Mouse (Mus musculus): Measurements from ENCODE around the gene Tmem238. TPM values are rescaled to one million over a fixed set of nuclear protein-coding genes. Genes with fewer than 3 reads are reported as not detected.

Gene Tmem238
- total RNA-seq, 4 experiments from 2014 or later: 2.2 to 5.5 (median 5.0) TPM

DNA sequence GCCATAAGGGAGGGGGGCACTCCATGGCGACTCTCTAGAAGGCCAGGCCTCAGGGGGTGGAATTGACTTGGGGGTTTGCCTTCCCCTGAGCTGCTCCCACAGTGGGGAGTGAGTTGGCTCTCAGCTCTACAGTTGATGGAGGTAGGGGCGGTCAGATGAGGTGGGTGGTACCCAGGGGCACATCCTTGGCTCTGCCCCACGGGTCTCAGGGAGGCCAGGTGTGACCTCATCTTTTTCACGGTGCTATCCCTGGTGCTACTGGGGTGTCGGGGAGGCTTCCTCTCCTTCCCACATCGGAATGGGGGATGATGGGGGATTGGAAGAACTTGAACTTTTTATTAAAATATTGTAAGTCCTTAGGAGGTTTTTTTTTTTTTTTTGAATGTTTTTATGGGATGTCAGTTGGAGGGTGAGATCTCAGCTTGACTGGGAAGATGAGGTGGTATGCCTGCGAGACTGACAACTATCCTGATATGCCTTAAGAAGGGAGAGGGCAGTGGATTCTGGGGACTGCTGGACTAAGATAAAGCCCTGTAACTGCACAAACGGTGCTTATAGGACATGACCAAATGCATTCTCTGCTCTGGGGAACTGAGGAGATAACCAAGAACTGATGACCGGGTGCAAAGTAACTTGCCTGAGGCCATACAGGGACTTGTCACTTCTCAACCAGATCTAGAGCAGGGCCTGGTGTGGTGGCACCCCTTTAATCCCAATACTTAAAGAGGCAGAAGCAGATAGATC, 42.1 kb downstream of the Tmem238 start:
- no peak for DNase-seq (ENCODE audit: low spot score)

DNA sequence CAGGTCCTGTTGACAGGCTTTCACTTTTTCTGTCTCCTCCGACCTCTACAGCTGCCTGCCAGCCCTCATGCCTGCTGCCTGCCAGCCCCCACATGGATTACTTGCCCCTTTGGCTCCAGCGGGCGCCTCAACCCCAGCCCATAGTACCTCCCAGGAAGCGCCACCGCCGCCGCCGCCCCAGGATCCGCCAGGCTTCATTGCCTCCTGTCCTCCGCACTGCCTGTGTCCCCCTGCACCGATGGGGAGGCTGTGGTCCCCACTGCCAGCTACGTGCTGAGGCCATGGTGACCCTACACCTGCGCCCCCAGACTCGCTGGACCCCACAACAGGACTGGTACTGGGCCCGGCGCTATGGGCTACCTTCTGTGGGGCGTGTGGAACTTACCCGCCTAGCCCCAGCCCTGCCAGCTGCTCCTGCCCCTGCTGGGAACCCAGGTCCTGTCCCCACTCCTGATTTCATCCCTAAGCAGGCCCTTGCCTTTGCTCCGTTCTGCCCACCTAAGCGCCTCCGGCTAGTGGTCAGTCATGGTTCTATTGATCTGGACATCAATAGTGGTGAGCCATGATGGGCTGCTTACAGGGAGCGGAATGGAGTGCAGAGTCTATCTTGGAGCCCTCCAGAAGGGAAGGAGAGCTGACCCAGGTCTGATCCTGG, 43.0 kb downstream of the Tmem238 start:
- DNase-seq (ENCODE audit: low spot score): no peak

DNA sequence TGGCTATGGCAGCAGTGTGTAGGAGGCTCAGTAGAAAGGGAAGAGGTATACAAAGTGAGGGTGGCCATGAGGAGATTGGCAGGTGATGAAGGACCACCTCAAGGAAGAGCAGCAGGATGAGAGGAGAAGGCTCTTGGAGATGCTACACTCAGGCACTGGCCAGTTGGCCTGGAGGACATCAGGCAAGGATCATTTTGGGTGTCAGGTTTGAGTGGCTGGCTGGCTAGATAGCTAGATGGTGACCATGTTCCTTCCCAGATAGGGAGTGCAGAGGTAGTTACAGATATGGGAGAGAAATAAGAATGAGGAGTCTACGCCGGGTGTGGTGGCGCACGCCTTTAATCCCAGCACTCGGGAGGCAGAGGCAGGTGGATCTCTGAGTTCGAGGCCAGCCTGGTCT, 44.6 kb downstream of the Tmem238 start:
- DNase-seq (ENCODE audit: low spot score): no peak

DNA sequence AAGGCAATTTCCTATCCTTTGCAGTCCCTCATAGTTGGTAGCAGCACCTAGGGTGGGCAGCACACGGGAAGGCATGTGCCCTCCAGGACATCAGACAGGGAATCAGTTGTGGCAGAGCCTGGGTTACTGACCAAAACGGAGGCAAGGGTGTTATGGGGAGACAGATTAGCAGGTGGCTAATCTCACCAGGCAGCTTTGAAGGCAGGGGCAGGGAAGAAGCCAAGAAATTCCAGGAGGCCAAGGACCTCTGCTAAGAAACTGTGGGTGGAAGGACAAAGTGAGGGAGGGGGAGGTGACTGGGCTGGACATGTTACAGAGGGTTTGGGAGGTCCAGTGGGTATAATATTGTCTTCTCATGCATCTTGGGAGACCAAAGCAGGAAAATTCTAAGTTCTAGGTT, 46.1 kb downstream of the Tmem238 start:
- no peak for DNase-seq (ENCODE audit: low spot score)

DNA sequence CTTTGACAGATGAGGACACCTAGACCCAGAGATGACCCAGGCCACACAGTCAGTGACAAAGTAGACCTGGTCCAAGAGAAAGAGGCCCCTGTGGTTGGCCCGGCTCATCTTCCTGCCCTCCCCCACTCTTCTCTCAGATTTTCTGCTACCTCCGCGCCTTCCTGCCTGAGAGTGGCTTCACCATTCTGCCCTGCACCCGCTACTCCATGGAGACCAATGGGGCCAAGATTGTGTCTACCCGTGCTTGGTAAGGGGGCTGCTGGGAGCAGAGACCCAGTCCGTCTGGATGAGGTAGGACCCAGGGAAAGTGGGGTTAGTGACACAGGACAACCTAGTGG, 47.0 kb downstream of the Tmem238 start:
- DNase-seq (ENCODE audit: low spot score): no peak

DNA sequence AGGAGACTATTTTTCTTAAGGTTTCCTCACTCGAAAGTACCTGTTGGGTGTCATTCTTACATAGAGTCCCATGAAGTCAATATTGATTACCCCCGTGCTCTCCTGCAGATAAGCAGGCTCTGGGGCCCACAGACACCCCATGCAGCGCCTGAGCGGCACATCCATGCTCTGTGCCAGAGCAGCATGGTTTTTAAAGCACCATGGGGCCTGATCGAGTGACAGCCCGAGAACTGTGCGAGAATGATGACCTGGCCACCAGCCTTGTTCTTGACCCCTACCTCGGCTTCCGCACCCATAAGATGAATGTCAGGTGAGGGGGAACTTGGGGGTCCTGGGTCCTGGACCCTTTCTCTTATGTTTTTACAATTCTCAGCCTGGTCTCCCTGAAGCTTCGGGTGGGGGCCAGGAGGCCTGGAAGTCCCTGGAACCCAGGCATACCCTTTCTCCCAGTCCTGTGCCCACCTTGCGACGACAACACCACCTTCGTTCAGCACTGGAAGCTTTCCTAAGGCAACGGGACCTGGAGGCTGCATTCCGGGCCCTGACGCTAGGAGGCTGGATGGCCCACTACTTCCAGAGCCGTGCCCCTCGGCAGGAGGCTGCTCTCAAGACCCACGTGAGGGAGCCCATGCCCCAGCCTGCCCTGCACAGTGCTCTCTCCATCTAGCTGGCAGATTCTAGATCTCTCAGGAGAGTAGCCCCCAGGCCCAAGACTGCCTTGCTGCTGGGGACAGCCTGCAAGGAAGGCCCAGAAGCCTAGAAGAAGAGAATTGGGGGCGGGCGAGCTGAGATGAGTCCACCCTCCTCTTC, 47.6 kb downstream of the Tmem238 start:
- no peak for DNase-seq (ENCODE audit: low spot score)

DNA sequence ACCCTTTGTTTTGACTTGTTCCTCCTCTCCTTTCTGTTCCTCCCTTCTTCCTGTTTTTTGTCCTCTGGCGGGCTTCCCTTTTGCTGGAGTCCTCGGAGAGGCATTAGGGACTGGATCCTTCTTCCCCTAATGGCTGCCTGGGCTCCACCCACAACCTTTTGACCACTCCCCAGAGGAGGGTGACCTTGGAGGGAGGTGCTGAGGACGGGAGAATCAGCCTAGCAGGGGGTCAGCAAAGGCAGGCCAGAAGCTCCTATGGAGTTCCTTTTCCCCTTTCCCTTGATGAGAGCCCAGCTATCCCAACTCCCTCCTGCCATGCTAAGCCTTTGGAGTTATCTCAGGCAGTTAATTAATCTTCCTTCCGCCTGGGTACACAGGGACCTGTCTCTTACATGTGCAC, 48.3 kb downstream of the Tmem238 start:
- DNase-seq (ENCODE audit: low spot score): peak; percentile 60

DNA sequence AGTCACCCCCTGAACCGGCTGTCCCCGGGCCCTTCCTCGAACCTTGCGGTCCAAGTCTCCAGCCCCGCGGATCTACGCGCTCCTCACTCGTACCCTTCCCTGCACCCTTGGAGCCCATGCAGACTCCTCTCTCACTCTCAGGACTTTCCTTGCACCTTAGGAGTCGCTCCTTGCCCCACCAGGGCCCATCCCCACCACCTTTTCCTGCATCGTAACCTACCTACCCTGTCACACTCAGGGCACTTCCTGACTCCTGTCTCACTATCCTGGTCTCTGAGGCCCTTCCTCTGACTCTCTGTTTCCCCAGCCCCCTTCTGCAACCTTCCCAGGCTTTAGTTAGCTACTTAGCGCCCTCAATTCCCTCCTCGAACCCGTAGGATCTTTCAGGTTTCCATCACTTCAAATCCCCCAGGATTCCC, 49.1 kb downstream of the Tmem238 start:
- DNase-seq (ENCODE audit: low spot score): no peak

DNA sequence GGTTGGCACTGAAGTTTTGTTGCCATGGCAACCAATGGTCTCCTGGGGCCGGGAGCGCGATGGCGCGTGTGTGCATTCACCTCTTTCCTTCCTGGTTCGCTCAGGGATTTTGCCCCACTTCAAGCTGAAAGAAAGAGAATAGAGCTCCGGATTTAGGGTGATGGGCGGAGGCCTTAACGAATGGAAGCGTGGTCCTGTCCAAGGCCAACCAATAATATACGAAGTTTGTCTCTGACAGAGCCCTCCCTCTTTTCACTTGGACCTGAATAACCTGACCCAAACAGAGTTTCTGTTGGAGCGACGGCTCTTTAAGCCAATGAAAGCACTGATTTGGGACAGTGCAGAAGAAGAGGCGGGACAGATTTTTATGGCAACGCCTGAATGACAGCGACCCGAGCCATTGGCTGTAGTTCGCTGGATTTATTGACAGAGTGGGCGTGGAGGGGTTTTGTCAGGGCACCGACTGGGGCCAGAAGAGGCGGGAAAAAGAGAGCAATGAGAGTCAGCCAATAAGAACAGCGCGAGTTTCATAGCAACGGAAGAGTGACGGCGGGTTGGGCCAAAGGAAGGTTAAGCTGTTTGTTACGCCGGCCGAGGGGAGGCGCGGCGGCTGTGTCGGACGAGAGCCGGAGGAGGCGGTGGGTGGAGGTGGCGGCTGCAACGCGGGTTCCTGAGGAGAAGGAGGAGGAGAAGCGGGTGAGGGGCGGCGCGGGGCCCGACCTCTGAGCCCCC, 49.7 kb downstream of the Tmem238 start, which contains the start of gene Kmt5c:
Gene Kmt5c, plus strand, starts transcription at position 572 of the 732 bp plus-strand sequence.
- peak; percentile 100 for DNase-seq (ENCODE audit: low spot score)

DNA sequence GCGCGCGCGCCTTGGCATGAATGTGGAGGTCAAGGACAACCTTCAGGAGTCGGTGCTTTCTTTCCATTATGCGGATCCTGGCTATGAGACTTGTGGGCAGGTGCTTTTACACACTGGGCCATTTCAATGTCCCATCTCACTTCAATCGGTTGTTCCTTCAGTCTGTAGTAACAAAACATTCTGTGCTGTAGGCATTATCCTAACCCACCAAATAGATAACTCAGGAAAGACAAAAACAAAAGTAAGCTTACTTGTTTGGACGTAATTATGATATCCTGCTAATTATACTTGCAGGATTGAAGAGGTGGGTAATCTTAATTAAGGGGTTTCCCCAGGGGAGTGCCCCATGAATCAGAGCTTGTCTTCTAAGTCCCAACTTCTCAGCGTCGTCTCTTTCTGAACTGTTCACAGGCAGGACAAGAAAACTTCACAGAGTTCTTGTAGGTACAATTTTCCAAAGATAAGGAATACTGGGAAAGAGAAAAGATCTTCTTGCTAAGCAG, 50.4 kb downstream of the Tmem238 start:
- no peak for DNase-seq (ENCODE audit: low spot score)

Other genes starting within 250 kb of the Tmem238 start
- 1 to 10 TPM in 1 of 4 experiments, under 1 TPM in 3; 0.50 to 1.0 (median 0.83) TPM for gene Syt5, start 242.1 kb downstream of the Tmem238 start, total RNA-seq (2022)
- gene Ptprh, start 185.6 kb downstream of the Tmem238 start, total RNA-seq (2022): not detected
- 1 to 10 TPM; 4.2 to 6.0 (median 4.8) TPM for gene Tmem86b, start 158.2 kb downstream of the Tmem238 start, total RNA-seq (2022)
- gene Ppp6r1, start 130.6 kb downstream of the Tmem238 start, total RNA-seq (2022): 10 to 100 TPM; 70.5 to 77.7 (median 75.8) TPM
- gene Hspbp1, start 104.6 kb downstream of the Tmem238 start, total RNA-seq (2022): 10 to 100 TPM; 28.4 to 36.3 (median 33.5) TPM
- gene Brsk1, start 99.1 kb downstream of the Tmem238 start, total RNA-seq (2022): 1 to 10 TPM in 2 of 4 experiments, under 1 TPM in 2; 0.57 to 1.2 (median 0.98) TPM
- gene Tmem150b, start 64.4 kb downstream of the Tmem238 start, total RNA-seq (2022): under 1 TPM in 3 of 4 experiments, not detected in 1; 0.12 to 0.24 (median 0.17) TPM
- gene Kmt5c, start 49.5 kb downstream of the Tmem238 start, total RNA-seq (2022): 10 to 100 TPM in 2 of 4 experiments, 1 to 10 TPM in 2; 7.5 to 10.8 (median 9.7) TPM
- gene Cox6b2, start 36.6 kb downstream of the Tmem238 start, total RNA-seq (2022): 1 to 10 TPM; 1.8 to 3.8 (median 2.8) TPM
- gene Fam71e2, start 18.4 kb downstream of the Tmem238 start, total RNA-seq (2022): not detected
- gene Il11, start 6.8 kb downstream of the Tmem238 start, total RNA-seq (2022): under 1 TPM in 1 of 4 experiments, not detected in 3; 0.19 TPM
- gene Tmem190, start 6.7 kb downstream of the Tmem238 start, total RNA-seq (2022): not detected
- gene Rpl28, start 3.2 kb upstream of the Tmem238 start, total RNA-seq (2022): 100 to 1,000 TPM; 453 to 560 (median 508) TPM
- 100 to 1,000 TPM in 1 of 4 experiments, 10 to 100 TPM in 3; 76.2 to 103 (median 88.7) TPM for gene Ube2s, start 22.9 kb upstream of the Tmem238 start, total RNA-seq (2022)
- gene Shisa7, start 55.0 kb upstream of the Tmem238 start, total RNA-seq (2022): under 1 TPM in 3 of 4 experiments, not detected in 1; 0.09 to 0.56 (median 0.25) TPM
- gene Isoc2b, start 80.6 kb upstream of the Tmem238 start, total RNA-seq (2022): 1 to 10 TPM; 5.3 to 6.1 (median 6.0) TPM
- 10 to 100 TPM; 52.2 to 62.9 (median 54.4) TPM for gene Isoc2a, start 87.5 kb upstream of the Tmem238 start, total RNA-seq (2022)
- under 1 TPM in 2 of 4 experiments, not detected in 2; 0.22 to 0.43 TPM for gene Gm36210, start 116.9 kb upstream of the Tmem238 start, total RNA-seq (2022)
- gene Zfp628, start 125.6 kb upstream of the Tmem238 start, total RNA-seq (2022): 1 to 10 TPM; 6.4 to 8.4 (median 7.5) TPM
- gene Nat14, start 132.4 kb upstream of the Tmem238 start, total RNA-seq (2022): 1 to 10 TPM; 4.7 to 6.7 (median 5.3) TPM
- gene Ssc5d, start 136.1 kb upstream of the Tmem238 start, total RNA-seq (2022): 1 to 10 TPM; 1.4 to 2.5 (median 1.9) TPM
- 10 to 100 TPM; 27.3 to 40.6 (median 33.1) TPM for gene Sbk2, start 174.8 kb upstream of the Tmem238 start, total RNA-seq (2022)
- 10 to 100 TPM; 28.3 to 70.4 (median 46.3) TPM for gene Sbk3, start 181.5 kb upstream of the Tmem238 start, total RNA-seq (2022)
- 10 to 100 TPM in 3 of 4 experiments, 1 to 10 TPM in 1; 9.7 to 19.8 (median 11.8) TPM for gene Zfp579, start 206.5 kb upstream of the Tmem238 start, total RNA-seq (2022)
- gene Zfp524, start 224.8 kb upstream of the Tmem238 start, total RNA-seq (2022): 10 to 100 TPM in 2 of 4 experiments, 1 to 10 TPM in 2; 7.2 to 12.1 (median 9.5) TPM
- 10 to 100 TPM; 15.2 to 25.9 (median 17.5) TPM for gene Fiz1, start 225.0 kb upstream of the Tmem238 start, total RNA-seq (2022)
- gene Gm44973, start 225.8 kb upstream of the Tmem238 start, total RNA-seq (2022): not detected
- 10 to 100 TPM; 11.5 to 13.3 (median 12.8) TPM for gene Zfp865, start 230.7 kb upstream of the Tmem238 start, total RNA-seq (2022)
- under 1 TPM in 1 of 4 experiments, not detected in 3; 0.22 TPM for gene Ccdc106, start 230.9 kb upstream of the Tmem238 start, total RNA-seq (2022)
- gene 4632433K11Rik, start 244.5 kb upstream of the Tmem238 start, total RNA-seq (2022): under 1 TPM in 1 of 4 experiments, not detected in 3; 0.37 TPM
- gene Zfp784, start 248.8 kb upstream of the Tmem238 start, total RNA-seq (2022): 1 to 10 TPM; 4.9 to 7.4 (median 6.0) TPM